Mouse (Mus musculus) gastrocnemius, postnatal 4 days (tissue): ENCODE results near the gene Grid1. TPM values are rescaled to one million over a fixed set of nuclear protein-coding genes. Genes with fewer than 3 reads are reported as not detected.
A peak's percentile ranks its signal among the peaks of the same experiment; 100 is the strongest.

Experiments
- microRNA-seq: library from miRNA; unstranded; fragments of <30 nt; microRNA quantifications from one replicate; pipeline ENCODE4 v1.2.0, GENCODE M21; 2021
- total RNA-seq, 2 experiments: library from RNA; stranded (reverse); gene quantifications; 2 replicates each; pipeline ENCODE4 v1.2.3; 2021

The Grid1 gene
- total RNA-seq, 2 experiments from 2014 or later: 0.27 to 0.34 TPM

Small RNA genes lying within 50 kb of the gene (microRNA-seq; reads per million reads assigned to microRNA genes)
- 4.0 reads per million, percentile 15 among the genes with 10 or more reads in this experiment for gene Mir346

Other genes with a start within 250 kb of the Grid1 start
- 1,000 to 10,000 TPM; 1,045 to 1,064 TPM for gene Ldb3, start 231.4 kb upstream of the Grid1 start, total RNA-seq
- gene Opn4, start 220.0 kb upstream of the Grid1 start, total RNA-seq: under 1 TPM; 0.13 to 0.20 TPM
- gene Wapl, start 146.2 kb upstream of the Grid1 start, total RNA-seq: 10 to 100 TPM; 48.5 to 53.4 TPM